Mouse (Mus musculus): ENCODE data around the gene 1190002N15Rik. TPM values are rescaled to one million over a fixed set of nuclear protein-coding genes. Genes with fewer than 3 reads are reported as not detected.
A peak's percentile ranks its signal among the peaks of the same experiment; 100 is the strongest.

1190002N15Rik gene
- polyA plus RNA-seq, 1 experiment from 2014 or later = 56.2 TPM

- 52% methylated on average over 7 of the region's 7 CpGs for WGBS
- H3K4me3 ChIP-seq (ENCODE audit: control insufficient read depth in 1 of 2, insufficient read depth in 1 of 2, low read depth in 1 of 2, low read length in 2 of 2) = no peak overlapping the region
- peaks cover 16% of the 10 kb centered on the region; the same call in 1 of the 2 replicates for H3K36me3 ChIP-seq (ENCODE audit: control insufficient read depth, insufficient read depth, low read length)
- ATAC-seq (ENCODE audit: insufficient number of reproducible peaks, insufficient read depth, low FRiP score, low read depth) = no peak
- H3K27me3 ChIP-seq (ENCODE audit: control insufficient read depth, insufficient read depth, low read length) = no peaks in the 10 kb centered on the region
- no peak overlapping the region for H3K9ac ChIP-seq (ENCODE audit: low read length)
- H3K4me1 ChIP-seq (ENCODE audit: control insufficient read depth in 2 of 2, insufficient read depth in 2 of 2, low read length in 2 of 2) = peaks cover 4 to 40% of the 10 kb centered on the region in 2 experiments
- peak overlapping the region in 1 of 2 experiments; percentile 37; a peak in 1 of 4 replicates for H3K27ac ChIP-seq (replicated peaks in 1 of 2; ENCODE audit: control insufficient read depth in 1 of 2, insufficient read depth in 1 of 2, low read depth in 2 of 2, low read length in 2 of 2)
- H3K4me2 ChIP-seq (ENCODE audit: low read length) = peak overlapping the region; percentile 33; the same call in 1 of the 2 replicates
- H3K9me3 ChIP-seq (ENCODE audit: control insufficient read depth, low read length) = no peaks in the 10 kb centered on the region
Observed at GRCm38 (mm10) chr9:94526473-94526872, 11.4 kb downstream of the 1190002N15Rik start.

GRCm38 (mm10) chr9:94512246-94512645, 25.6 kb downstream of the 1190002N15Rik start:
- H3K27me3 ChIP-seq (ENCODE audit: control insufficient read depth, insufficient read depth, low read length) = no peaks in the 10 kb centered on the region
- WGBS = 92% methylated on average over 8 of the region's 8 CpGs
- no peak overlapping the region for H3K9ac ChIP-seq (ENCODE audit: low read length)
- no peak overlapping the region for H3K4me3 ChIP-seq (ENCODE audit: control insufficient read depth in 1 of 2, insufficient read depth in 1 of 2, low read depth in 1 of 2, low read length in 2 of 2)
- no peak overlapping the region for H3K4me2 ChIP-seq (ENCODE audit: low read length)
- H3K4me1 ChIP-seq (ENCODE audit: control insufficient read depth in 2 of 2, insufficient read depth in 2 of 2, low read length in 2 of 2) = peaks cover 7 to 19% of the 10 kb centered on the region in 2 experiments
- no peak overlapping the region for H3K27ac ChIP-seq (replicated peaks in 1 of 2; ENCODE audit: control insufficient read depth in 1 of 2, insufficient read depth in 1 of 2, low read depth in 2 of 2, low read length in 2 of 2)
- H3K9me3 ChIP-seq (ENCODE audit: control insufficient read depth, low read length) = no peaks in the 10 kb centered on the region
- H3K36me3 ChIP-seq (ENCODE audit: control insufficient read depth, insufficient read depth, low read length) = peaks cover 10% of the 10 kb centered on the region
- ATAC-seq (ENCODE audit: insufficient number of reproducible peaks, insufficient read depth, low FRiP score, low read depth) = no peak

GRCm38 (mm10) chr9:94511139-94511538, 26.7 kb downstream of the 1190002N15Rik start:
- Histone ChIP-seq H3K4me1 (ENCODE audit: control insufficient read depth in 2 of 2, insufficient read depth in 2 of 2, low read length in 2 of 2) (peaks cover 7 to 21% of the 10 kb centered on the region in 2 experiments), H3K4me3 (ENCODE audit: control insufficient read depth in 1 of 2, insufficient read depth in 1 of 2, low read depth in 1 of 2, low read length in 2 of 2) (no peak overlapping the region), H3K4me2 (ENCODE audit: low read length) (no peak overlapping the region), H3K9ac (ENCODE audit: low read length) (no peak overlapping the region), H3K36me3 (ENCODE audit: control insufficient read depth, insufficient read depth, low read length) (peaks cover 2% of the 10 kb centered on the region; the same call in 1 of the 2 replicates), H3K9me3 (ENCODE audit: control insufficient read depth, low read length) (no peaks in the 10 kb centered on the region), H3K27ac (replicated peaks in 1 of 2; ENCODE audit: control insufficient read depth in 1 of 2, insufficient read depth in 1 of 2, low read depth in 2 of 2, low read length in 2 of 2) (peak overlapping the region in 1 of 2 experiments; percentile 19; a peak in 2 of 4 replicates), H3K27me3 (ENCODE audit: control insufficient read depth, insufficient read depth, low read length) (no peaks in the 10 kb centered on the region)
- no peak for ATAC-seq (ENCODE audit: insufficient number of reproducible peaks, insufficient read depth, low FRiP score, low read depth)

GRCm38 (mm10) chr9:94506980-94507379, 30.9 kb downstream of the 1190002N15Rik start:
- peak overlapping the region in 1 of 2 experiments; percentile 55; a peak in 1 of 4 replicates for H3K27ac ChIP-seq (replicated peaks in 1 of 2; ENCODE audit: control insufficient read depth in 1 of 2, insufficient read depth in 1 of 2, low read depth in 2 of 2, low read length in 2 of 2)
- WGBS = 47% methylated on average over 1 of the region's 1 CpGs
- H3K4me2 ChIP-seq (ENCODE audit: low read length) = no peak overlapping the region

GRCm38 (mm10) chr9:94491467-94491866, 46.4 kb downstream of the 1190002N15Rik start:
- Histone ChIP-seq H3K27me3 (ENCODE audit: control insufficient read depth, insufficient read depth, low read length) (no peaks in the 10 kb centered on the region), H3K4me1 (ENCODE audit: control insufficient read depth in 2 of 2, insufficient read depth in 2 of 2, low read length in 2 of 2) (peaks cover 2 to 6% of the 10 kb centered on the region in 2 experiments), H3K36me3 (ENCODE audit: control insufficient read depth, insufficient read depth, low read length) (no peaks in the 10 kb centered on the region), H3K9me3 (ENCODE audit: control insufficient read depth, low read length) (no peaks in the 10 kb centered on the region), H3K4me3 (ENCODE audit: control insufficient read depth in 1 of 2, insufficient read depth in 1 of 2, low read depth in 1 of 2, low read length in 2 of 2) (no peak overlapping the region), H3K4me2 (ENCODE audit: low read length) (peak overlapping the region; percentile 55), H3K9ac (ENCODE audit: low read length) (no peak overlapping the region), H3K27ac (replicated peaks in 1 of 2; ENCODE audit: control insufficient read depth in 1 of 2, insufficient read depth in 1 of 2, low read depth in 2 of 2, low read length in 2 of 2) (no peak overlapping the region; a peak in 1 of 4 replicates)
- WGBS = 13% methylated on average over 9 of the region's 9 CpGs
- ATAC-seq (ENCODE audit: insufficient number of reproducible peaks, insufficient read depth, low FRiP score, low read depth) = no peak

More at GRCm38 (mm10) chr9:94506980-94507379, 30.9 kb downstream of the 1190002N15Rik start:
- Histone ChIP-seq H3K9me3 (ENCODE audit: control insufficient read depth, low read length) (no peaks in the 10 kb centered on the region), H3K4me3 (ENCODE audit: control insufficient read depth in 1 of 2, insufficient read depth in 1 of 2, low read depth in 1 of 2, low read length in 2 of 2) (no peak overlapping the region), H3K27me3 (ENCODE audit: control insufficient read depth, insufficient read depth, low read length) (no peaks in the 10 kb centered on the region), H3K36me3 (ENCODE audit: control insufficient read depth, insufficient read depth, low read length) (no peaks in the 10 kb centered on the region), H3K4me1 (ENCODE audit: control insufficient read depth in 2 of 2, insufficient read depth in 2 of 2, low read length in 2 of 2) (peaks cover 5 to 17% of the 10 kb centered on the region in 2 experiments), H3K9ac (ENCODE audit: low read length) (no peak overlapping the region)
- ATAC-seq (ENCODE audit: insufficient number of reproducible peaks, insufficient read depth, low FRiP score, low read depth) = no peak

- Histone ChIP-seq H3K27ac (replicated peaks in 1 of 2; ENCODE audit: control insufficient read depth in 1 of 2, insufficient read depth in 1 of 2, low read depth in 2 of 2, low read length in 2 of 2) (no peak overlapping the region), H3K4me2 (ENCODE audit: low read length) (no peak overlapping the region), H3K4me3 (ENCODE audit: control insufficient read depth in 1 of 2, insufficient read depth in 1 of 2, low read depth in 1 of 2, low read length in 2 of 2) (no peak overlapping the region), H3K9me3 (ENCODE audit: control insufficient read depth, low read length) (no peaks in the 10 kb centered on the region), H3K4me1 (ENCODE audit: control insufficient read depth in 2 of 2, insufficient read depth in 2 of 2, low read length in 2 of 2) (peaks cover 7 to 14% of the 10 kb centered on the region in 2 experiments), H3K9ac (ENCODE audit: low read length) (no peak overlapping the region), H3K36me3 (ENCODE audit: control insufficient read depth, insufficient read depth, low read length) (no peaks in the 10 kb centered on the region), H3K27me3 (ENCODE audit: control insufficient read depth, insufficient read depth, low read length) (no peaks in the 10 kb centered on the region)
- WGBS = 75% methylated on average over 2 of the region's 2 CpGs
- ATAC-seq (ENCODE audit: insufficient number of reproducible peaks, insufficient read depth, low FRiP score, low read depth) = no peak
Observed at GRCm38 (mm10) chr9:94487976-94488375, 49.9 kb downstream of the 1190002N15Rik start.

- no peaks in the 10 kb centered on the region for H3K9me3 ChIP-seq (ENCODE audit: control insufficient read depth, low read length)
- no peaks in the 10 kb centered on the region for H3K27me3 ChIP-seq (ENCODE audit: control insufficient read depth, insufficient read depth, low read length)
- H3K4me1 ChIP-seq (ENCODE audit: control insufficient read depth in 2 of 2, insufficient read depth in 2 of 2, low read length in 2 of 2) = peaks cover 9 to 14% of the 10 kb centered on the region in 2 experiments
- WGBS = 47% methylated on average over 6 of the region's 6 CpGs
- H3K4me3 ChIP-seq (ENCODE audit: control insufficient read depth in 1 of 2, insufficient read depth in 1 of 2, low read depth in 1 of 2, low read length in 2 of 2) = no peak overlapping the region
- no peaks in the 10 kb centered on the region for H3K36me3 ChIP-seq (ENCODE audit: control insufficient read depth, insufficient read depth, low read length)
- no peak overlapping the region for H3K4me2 ChIP-seq (ENCODE audit: low read length)
- ATAC-seq (ENCODE audit: insufficient number of reproducible peaks, insufficient read depth, low FRiP score, low read depth) = no peak
- no peak overlapping the region for H3K27ac ChIP-seq (replicated peaks in 1 of 2; ENCODE audit: control insufficient read depth in 1 of 2, insufficient read depth in 1 of 2, low read depth in 2 of 2, low read length in 2 of 2)
- no peak overlapping the region for H3K9ac ChIP-seq (ENCODE audit: low read length)
Observed at GRCm38 (mm10) chr9:94483291-94483879, 54.5 kb downstream of the 1190002N15Rik start.

All from heart, embryonic 14.5 days (tissue).